Comparison of ENCODE assay signal across 18 mouse cellular contexts in genomic region chr12:12850681-12851080, GRCm38 (mm10).
"Had no signal": no experiment of that assay in that cellular context is flagged by ENCODE, and none has a peak within 500 bp of the region (broad histone marks: within the 10 kb centered on the region; RNA-seq: fewer than 3 reads in every experiment).

No protein-coding gene starts in this region.

- H3K27me3 ChIP-seq: limb, embryonic 12.5 days; limb, embryonic 15.5 days; midbrain, embryonic 13.5 days had no signal

- DNase-seq: kidney, postnatal 14 days; kidney, postnatal 4 days; left cerebral cortex, postnatal 4 days; liver, postnatal 0 days; lung, embryonic 14.5 days; right cerebral cortex, adult 18-20 months; right cerebral cortex, postnatal 14 days; right cerebral cortex, postnatal 4 days; thymus, adult 2 months; thymus, postnatal 14 days; thymus, postnatal 4 days had no signal

- H3K9me3 ChIP-seq: limb, embryonic 12.5 days; limb, embryonic 15.5 days; midbrain, embryonic 13.5 days had no signal

- H3K4me3 ChIP-seq: limb, embryonic 12.5 days; limb, embryonic 15.5 days; midbrain, embryonic 13.5 days had no signal

- ATAC-seq: liver, postnatal 0 days; lung, postnatal 0 days; midbrain, embryonic 13.5 days had no signal

- H3K36me3 ChIP-seq: limb, embryonic 12.5 days; limb, embryonic 15.5 days; midbrain, embryonic 13.5 days had no signal

- H3K27ac ChIP-seq: limb, embryonic 12.5 days; limb, embryonic 15.5 days; liver, embryonic 14.5 days; macrophage; midbrain, embryonic 13.5 days; stomach, postnatal 0 days had no signal

- H3K4me1 ChIP-seq: limb, embryonic 12.5 days; limb, embryonic 15.5 days; midbrain, embryonic 13.5 days had no signal
